Comparison of ENCODE assay signal across 7 mouse cellular contexts in genomic region chr11:57800971-57801765, GRCm38 (mm10). TPM values are rescaled to one million over a fixed set of nuclear protein-coding genes. Genes with fewer than 3 reads are reported as not detected.
A peak's percentile ranks its signal among the peaks of the same experiment; 100 is the strongest.
DNase-seq lines count a peak whose midpoint lies in the region; ATAC-seq lines count a peak whose summit lies in the region.

TSS of gene Sap30l (plus strand) at chr11:57801637.

- ATAC-seq in intestine, embryonic 16.5 days, result peak; percentile 97
- peak; percentile 96 for ATAC-seq in midbrain, embryonic 11.5 days (ENCODE audit: low FRiP score)

- H3K4me1 ChIP-seq in intestine, embryonic 16.5 days (ENCODE audit: control insufficient read depth, insufficient read depth, low read length), result peaks cover 26% of the 10 kb centered on the region
- H3K4me1 ChIP-seq in midbrain, embryonic 11.5 days (ENCODE audit: control insufficient read depth, insufficient read depth, low read length), result peaks cover 21% of the 10 kb centered on the region

- H3K4me3 ChIP-seq in intestine, embryonic 16.5 days (ENCODE audit: low read length), result peak within 1 kb of the TSS; percentile 88
- H3K4me3 ChIP-seq in midbrain, embryonic 11.5 days (ENCODE audit: low read depth, low read length), result peak within 1 kb of the TSS; percentile 87

- H3K9ac ChIP-seq in intestine, embryonic 16.5 days (ENCODE audit: low read depth, low read length), result peak within 1 kb of the TSS; percentile 94
- peak within 1 kb of the TSS; percentile 82 for H3K9ac ChIP-seq in midbrain, embryonic 11.5 days (ENCODE audit: low read length)

- no peaks in the 10 kb centered on the region for H3K27me3 ChIP-seq in intestine, embryonic 16.5 days (replicated peaks; ENCODE audit: control insufficient read depth, insufficient read depth, low read length)
- H3K27me3 ChIP-seq in midbrain, embryonic 11.5 days (ENCODE audit: control insufficient read depth, insufficient read depth, low read length), result no peaks in the 10 kb centered on the region

- no peaks in the 10 kb centered on the region; the same call in 1 of the 2 replicates for H3K36me3 ChIP-seq in intestine, embryonic 16.5 days (ENCODE audit: control insufficient read depth, insufficient read depth, low read length)
- H3K36me3 ChIP-seq in midbrain, embryonic 11.5 days (ENCODE audit: control insufficient read depth, insufficient read depth, low read length), result no peaks in the 10 kb centered on the region

- intact Hi-C loops in left cerebral cortex, postnatal 36 days (cut with DNase I), result no loop called here

- H3K9me3 ChIP-seq in intestine, embryonic 16.5 days (ENCODE audit: control insufficient read depth, low read length), result no peaks in the 10 kb centered on the region
- no peaks in the 10 kb centered on the region for H3K9me3 ChIP-seq in midbrain, embryonic 11.5 days (ENCODE audit: control insufficient read depth, low read length)

- peak within 1 kb of the TSS; percentile 97 for H3K4me2 ChIP-seq in intestine, embryonic 16.5 days (ENCODE audit: low read depth, low read length)
- peak within 1 kb of the TSS; percentile 87 for H3K4me2 ChIP-seq in midbrain, embryonic 11.5 days

- peak within 1 kb of the TSS; percentile 92 for H3K27ac ChIP-seq in intestine, embryonic 16.5 days (ENCODE audit: low read length)
- H3K27ac ChIP-seq in midbrain, embryonic 11.5 days (ENCODE audit: low read depth, low read length), result peak within 1 kb of the TSS; percentile 41

- peak; percentile 99 for DNase-seq in adrenal gland, adult 2 months
- DNase-seq in embryo, embryonic 11.5 days (ENCODE audit: low read depth, low spot score), result peak; percentile 88
- DNase-seq in gastrocnemius, postnatal 4 days (ENCODE audit: low spot score in 2 of 2), result peak; percentile 92 to 96
- peak; percentile 96 for DNase-seq in left cerebral cortex, postnatal 36 days (ENCODE audit: low spot score in 2 of 2)
- peak; percentile 99 for DNase-seq in midbrain, embryonic 11.5 days (ENCODE audit: low spot score, missing footprints)
- DNase-seq in skeletal muscle tissue, adult 2 months (ENCODE audit: low read depth, low spot score), result peak; percentile 91

- under 1% methylated on average over 59 of the region's 66 CpGs for WGBS in intestine, embryonic 16.5 days
- WGBS in midbrain, embryonic 11.5 days, result under 1% methylated on average over 65 of the region's 66 CpGs

RNA-seq across cellular contexts. Expression of gene Sap30l, which starts in this region (rescaled TPM):
- total RNA-seq in adrenal gland, adult 2 months (2021), result 10 to 100 TPM; 55.8 to 55.9 TPM
- polyA plus RNA-seq in adrenal gland, adult 2 months (2012; rRNA removed), result 77.8 and 86.8 TPM in 2 replicates
- 10 to 100 TPM; 33.5 to 33.9 TPM for total RNA-seq in gastrocnemius, postnatal 4 days (2021)
- polyA plus RNA-seq in intestine, embryonic 16.5 days (2015; fragmentation: Nextera tagmentation; extraction: Ambion mirVana), result 5.9 and 6.7 TPM in 2 replicates
- total RNA-seq in left cerebral cortex, postnatal 36 days (2021), result 10 to 100 TPM; 49.3 to 58.2 TPM
- polyA plus RNA-seq in midbrain, embryonic 11.5 days (2014; fragmentation: Nextera tagmentation; extraction: Ambion mirVana), result 14.5 and 14.7 TPM in 2 replicates

Comparison
In these comparisons a context has a peak if more than half of its experiments do, and no peak if none do; other contexts are left out.
1. Peak in every context shown above with its lines: DNase-seq, ATAC-seq, H3K4me3 ChIP-seq and H3K27ac ChIP-seq.